Mouse (Mus musculus) frontal cortex, adult 2 months (tissue): ENCODE data around the gene Zfp583. TPM values are rescaled to one million over a fixed set of nuclear protein-coding genes. Genes with fewer than 3 reads are reported as not detected.
A peak's percentile ranks its signal among the peaks of the same experiment; 100 is the strongest.
"Not testable (repeated sequence)": the region's sequence is repeated elsewhere in the genome, so short reads cannot be mapped to it uniquely, and the experiment has no call there.

Experiments used
- DNase-seq, 2 experiments: peaks; one replicate each; pipeline ENCODE4 v3.0.0; 2022; ENCODE audit warnings: low spot score in 1 of 2; ENCODE audit errors: extremely low spot score in 1 of 2
- polyA plus RNA-seq: library from polyadenylated mRNA; depleted of rRNA; stranded (reverse); fragments of >200 nt; gene quantifications from 2 replicates; pipeline ENCODE4 v1.2.3, GENCODE M21; 2012; rRNA removed

Gene Zfp583
- 6.8 and 8.1 TPM in 2 replicates for polyA plus RNA-seq

GRCm38 (mm10) chr7:6331233-6331956, at the start of gene Zfp583:
Gene Zfp583 (minus strand): TSS chr7:6331285.
- peak; percentile 76 to 89 for DNase-seq

GRCm38 (mm10) chr7:6378441-6378840, 47.4 kb upstream of the Zfp583 start:
- peak; percentile 78 to 83 for DNase-seq

DNA sequence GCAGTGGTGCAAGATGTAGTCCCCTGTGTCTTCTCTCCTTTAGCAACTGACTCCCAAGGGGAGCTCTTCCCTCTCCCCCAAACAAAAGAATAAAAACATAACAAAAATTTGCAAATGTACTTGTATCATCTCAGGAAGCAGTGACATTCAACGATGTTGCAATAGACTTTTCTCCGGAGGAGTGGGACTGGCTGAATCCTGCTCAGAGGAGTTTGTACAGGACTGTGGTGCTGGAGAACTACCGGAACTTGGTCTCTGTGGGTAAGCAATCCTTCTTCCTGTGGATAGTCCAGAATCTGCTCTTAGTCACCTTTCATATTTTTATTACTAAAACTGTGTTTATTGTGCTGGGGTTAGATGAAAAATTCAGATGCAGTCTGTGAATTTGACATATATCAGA, 41.9 kb upstream of the Zfp583 start:
- DNase-seq, result no peak

GRCm38 (mm10) chr7:6369460-6369859, 38.4 kb upstream of the Zfp583 start:
- no peak for DNase-seq

- not testable (repeated sequence) for DNase-seq
Measured at GRCm38 (mm10) chr7:6368146-6368545, 37.1 kb upstream of the Zfp583 start.

- DNase-seq, result no peak
Measured at GRCm38 (mm10) chr7:6367185-6367584, 36.1 kb upstream of the Zfp583 start.

DNA sequence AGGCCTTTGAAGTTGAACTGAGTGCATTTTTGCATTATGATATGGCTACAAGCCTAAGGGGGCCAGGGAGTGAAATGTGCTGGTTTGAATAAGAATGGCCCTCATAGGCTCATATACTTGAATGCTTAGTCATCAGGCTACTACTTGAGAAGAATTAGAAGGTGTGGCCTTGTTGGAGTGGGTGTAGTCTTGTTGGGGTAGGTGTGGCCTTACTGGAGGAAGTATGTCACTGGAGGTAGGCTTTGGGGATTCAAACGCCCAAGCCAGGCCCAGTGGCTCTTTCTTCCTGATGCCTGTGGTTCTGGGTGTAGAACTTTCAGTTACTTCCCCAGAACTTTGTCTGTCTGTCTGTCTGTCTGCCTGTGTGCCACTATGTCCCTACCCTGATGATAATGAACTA, 33.7 kb upstream of the Zfp583 start:
- DNase-seq, result no peak

DNA sequence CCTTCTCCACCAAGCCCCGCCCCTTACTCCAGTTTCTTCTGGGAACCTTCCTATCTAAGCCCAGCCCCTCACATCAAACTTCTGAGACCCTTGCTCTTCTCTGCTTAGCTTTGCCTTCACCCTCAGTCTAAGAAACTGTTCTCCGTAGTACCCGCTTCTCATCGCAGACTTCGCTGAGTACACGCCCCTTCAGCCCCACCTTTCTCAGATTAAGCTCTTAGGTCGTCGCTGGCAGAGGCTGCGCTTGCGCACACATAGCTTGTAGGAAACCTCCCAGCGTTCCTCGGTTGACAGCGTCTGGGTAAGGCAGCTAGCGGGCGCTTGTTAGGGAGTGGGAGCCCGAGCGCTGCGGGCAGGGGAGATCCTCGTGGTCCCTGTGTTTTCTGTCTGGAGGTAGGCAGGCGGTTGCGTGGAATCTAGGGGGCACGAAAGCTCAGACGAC, 32.0 kb upstream of the Zfp583 start, which contains the start of gene Zfp78:
TSS of gene Zfp78 (plus strand) at position 234 of the 442 bp plus-strand sequence.
- DNase-seq, result peak; percentile 82 to 86

DNA sequence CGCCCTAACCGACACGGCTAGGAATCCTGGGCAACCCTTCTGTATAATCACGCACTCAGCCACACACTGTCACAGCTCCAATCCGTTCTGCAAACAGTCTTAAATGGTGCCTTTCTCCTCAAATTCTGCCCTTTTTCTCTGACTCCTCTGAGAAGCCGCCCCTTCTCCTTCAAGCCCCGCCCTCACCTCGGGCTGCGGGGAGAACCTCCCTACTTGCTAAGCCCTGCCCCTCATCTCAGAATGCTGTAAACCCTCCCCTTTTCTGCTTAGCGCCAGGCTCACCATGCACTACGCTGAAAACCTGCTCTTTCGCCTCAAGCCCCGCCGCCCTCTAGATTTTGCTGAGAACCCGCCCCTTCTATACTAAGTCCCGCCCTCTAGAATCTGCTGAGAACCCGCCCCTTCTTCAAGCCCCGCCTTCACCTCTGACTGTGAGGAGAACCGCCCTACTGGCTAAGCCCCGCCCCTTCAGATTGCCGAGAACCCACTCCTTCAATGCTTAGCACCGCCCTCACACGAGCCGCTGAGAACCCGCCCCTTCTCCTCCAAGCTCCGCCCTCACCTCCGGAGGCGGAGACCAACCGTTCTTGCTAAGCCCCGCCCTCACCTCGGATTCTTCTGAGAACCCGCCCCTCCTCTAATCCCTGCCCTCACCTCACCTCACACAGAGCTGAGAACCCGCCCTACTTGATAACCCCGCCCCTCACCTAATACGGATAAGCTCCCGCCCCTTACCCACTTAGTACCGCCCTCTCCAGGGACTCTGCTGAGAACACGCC, 31.4 kb upstream of the Zfp583 start:
- peak; percentile 98 to 99 for DNase-seq

GRCm38 (mm10) chr7:6361756-6362155, 30.7 kb upstream of the Zfp583 start:
- no peak for DNase-seq

DNA sequence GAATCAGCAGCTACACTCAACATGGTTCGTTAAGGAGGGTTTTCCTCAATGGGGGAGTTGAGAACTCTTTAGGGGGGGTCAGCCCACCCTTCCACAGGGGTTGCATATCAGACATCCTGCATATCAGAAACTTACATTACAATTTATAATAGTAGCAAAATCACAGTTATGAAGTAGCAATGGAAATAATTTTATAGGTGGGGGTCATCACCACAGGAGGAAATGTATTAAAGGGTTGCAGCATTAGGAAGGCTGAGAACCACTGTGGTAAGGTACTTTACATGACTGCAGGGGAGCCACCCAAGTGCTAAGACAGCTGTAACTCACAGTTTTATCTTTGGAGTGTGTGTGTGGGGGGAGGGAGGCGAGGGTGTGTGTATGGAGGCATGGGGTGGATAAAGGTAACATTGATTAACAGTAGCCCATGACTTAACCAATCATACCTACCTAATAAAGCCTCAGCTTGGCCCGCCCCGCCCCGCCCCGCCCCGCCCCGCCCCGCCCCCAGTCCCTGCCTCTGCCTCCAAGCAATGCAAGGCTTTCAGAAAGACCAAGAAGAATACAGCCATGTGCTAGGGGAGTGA, 29.5 kb upstream of the Zfp583 start:
- DNase-seq, result no peak

- DNase-seq, result peak in 1 of 2 experiments; percentile 76
Measured at GRCm38 (mm10) chr7:6358937-6359590, 28.0 kb upstream of the Zfp583 start.

DNA sequence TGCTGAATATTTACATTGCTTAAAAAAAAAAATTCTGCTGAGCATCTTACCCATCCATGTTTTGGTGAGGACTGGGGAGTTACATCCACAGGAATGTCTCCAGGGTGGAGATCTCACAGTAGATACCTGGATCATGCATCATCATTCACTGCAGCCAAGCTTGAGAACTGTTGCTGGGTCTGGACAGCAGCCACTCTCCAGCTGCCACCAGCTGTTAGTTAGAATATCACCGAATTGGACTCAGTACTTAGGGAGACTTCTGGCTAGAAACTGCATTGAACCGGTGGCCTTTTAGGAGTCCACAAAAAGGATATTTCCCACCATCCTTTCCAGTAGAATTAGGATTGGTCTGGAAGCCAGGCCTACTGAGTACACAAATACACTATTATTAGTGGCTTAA, 27.0 kb upstream of the Zfp583 start:
- no peak for DNase-seq

- DNase-seq, result no peak
Measured at GRCm38 (mm10) chr7:6344124-6344523, 13.0 kb upstream of the Zfp583 start.

GRCm38 (mm10) chr7:6343501-6344071, 12.5 kb upstream of the Zfp583 start, which contains the start of gene Gm3854:
Gene Gm3854 (plus strand): TSS chr7:6343759.
- DNase-seq, result peak; percentile 66 to 88

- no peak for DNase-seq
Measured at GRCm38 (mm10) chr7:6339865-6340264, 8.8 kb upstream of the Zfp583 start.

DNA sequence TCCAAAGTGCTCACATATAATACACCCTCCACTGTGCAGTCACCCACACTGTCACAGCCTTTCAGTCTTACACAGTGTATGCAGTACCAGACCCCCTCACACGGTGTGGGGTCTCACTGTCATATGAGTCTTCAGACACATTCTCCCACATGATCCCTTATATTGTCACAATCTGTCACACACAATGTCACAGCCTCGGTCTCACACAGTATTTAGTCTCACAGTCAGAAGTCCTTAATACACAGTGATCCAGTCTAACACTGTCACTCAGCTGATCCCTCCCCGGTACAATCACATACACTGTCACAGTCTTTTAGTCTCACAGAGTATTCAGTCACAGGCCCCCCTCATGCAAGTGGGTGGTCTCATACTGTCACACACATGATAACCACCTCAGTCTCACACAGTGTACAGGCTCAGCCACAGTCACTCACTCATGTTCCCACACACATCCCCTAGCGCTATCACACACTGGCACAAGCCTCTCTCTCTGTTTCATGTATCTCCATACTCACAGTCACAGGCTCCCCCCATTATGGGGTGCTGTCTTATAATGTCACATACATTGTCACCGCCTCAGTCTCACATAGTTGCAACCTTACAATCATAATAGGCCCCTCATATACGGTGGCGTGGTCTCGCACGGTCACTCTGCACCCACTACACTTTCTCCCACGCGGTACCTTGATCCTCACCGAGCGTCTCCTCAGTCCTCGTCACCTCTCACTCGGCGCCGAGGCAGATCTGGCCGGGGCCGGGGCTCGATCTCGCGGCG, 440 bp downstream of the Zfp583 start:
- peak; percentile 20 to 41 for DNase-seq

- not testable (repeated sequence) for DNase-seq
Measured at GRCm38 (mm10) chr7:6300796-6301195, 30.3 kb downstream of the Zfp583 start.

DNA sequence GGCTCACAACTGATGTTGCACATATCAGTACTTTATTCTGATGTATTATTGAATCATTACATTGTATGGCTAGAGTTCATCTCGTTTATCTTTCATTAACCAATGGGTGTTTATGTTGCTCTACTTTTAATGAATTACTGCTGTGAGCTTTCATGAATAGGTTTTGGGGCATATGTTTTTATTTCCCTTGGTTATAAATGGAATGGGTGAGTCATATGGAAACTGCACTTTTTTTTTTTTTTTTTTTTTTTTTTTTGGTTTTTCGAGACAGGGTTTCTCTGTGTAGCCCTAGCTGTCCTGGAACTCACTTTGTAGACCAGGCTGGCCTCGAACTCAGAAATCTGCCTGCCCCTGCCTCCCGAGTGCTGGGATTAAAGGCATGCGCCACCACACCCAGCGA, 40.0 kb downstream of the Zfp583 start:
- not testable (repeated sequence) for DNase-seq
